Mouse (Mus musculus) CH12.LX (cell line): ENCODE results near the gene Casp4. TPM values are rescaled to one million over a fixed set of nuclear protein-coding genes. Genes with fewer than 3 reads are reported as not detected.

Source experiments
- DNase-seq: peaks from one replicate; pipeline ENCODE4 v3.0.0-alpha.2; 2013; ENCODE audit errors: extremely low read depth
- H3K27ac ChIP-seq: 2 replicates; pipeline ENCODE4 v1.5.1; 2012; ENCODE audit warnings: low read depth, mild to moderate bottlenecking, control low read depth, moderate library complexity; ENCODE audit not compliant: insufficient read depth
- H3K27me3 ChIP-seq: replicated peaks from 2 replicates; pipeline ENCODE3; 2012; ENCODE audit warnings: inconsistent platforms
- H3K36me3 ChIP-seq, 2 experiments: replicated peaks in 1 of 2; 2 replicates each; pipeline versions ENCODE3 to v1.6.1; 2012; ENCODE audit warnings: inconsistent platforms in 1 of 2, low read length in 1 of 2, mild to moderate bottlenecking in 1 of 2, mixed read lengths in 1 of 2, moderate library complexity in 1 of 2; ENCODE audit not compliant: control insufficient read depth in 1 of 2, insufficient read depth in 1 of 2
- H3K4me1 ChIP-seq, 2 experiments: 2 replicates each; pipeline ENCODE4 v1.6.1; 2012; ENCODE audit warnings: inconsistent platforms in 1 of 2, moderate library complexity in 1 of 2; ENCODE audit not compliant: insufficient read depth in 2 of 2, control insufficient read depth in 1 of 2
- H3K4me2 ChIP-seq: 2 replicates; pipeline ENCODE4 v1.6.1; 2012; ENCODE audit warnings: low read depth, mild to moderate bottlenecking, control low read depth; ENCODE audit not compliant: poor library complexity, insufficient read depth, severe bottlenecking
- H3K4me3 ChIP-seq, 3 experiments: fragments of 150-350 bp in 1 of 3; sonication (generic) in 1 of 3; replicated peaks in 1 of 3; 2 replicates each; pipeline versions ENCODE3 to v1.5.1; 2011 to 2012; ENCODE audit warnings: low read depth in 2 of 3, low read length in 2 of 3, mild to moderate bottlenecking in 2 of 3, moderate library complexity in 2 of 3, control low read depth in 1 of 3, improper control_type of control experiment in 1 of 3, inconsistent platforms in 1 of 3, mixed read lengths in 1 of 3; ENCODE audit not compliant: poor library complexity in 1 of 3
- H3K79me2 ChIP-seq: replicated peaks from 2 replicates; pipeline ENCODE4 v1.6.1; 2012; ENCODE audit warnings: mild to moderate bottlenecking, moderate library complexity; ENCODE audit not compliant: control insufficient read depth, poor library complexity, insufficient read depth, severe bottlenecking; ENCODE audit errors: extremely low read depth
- H3K9ac ChIP-seq: 2 replicates; pipeline ENCODE4 v1.6.1; 2012; ENCODE audit warnings: low read depth, mild to moderate bottlenecking, control low read depth, moderate library complexity; ENCODE audit not compliant: insufficient read depth
- H3K9me3 ChIP-seq: replicated peaks from 2 replicates; pipeline ENCODE3; 2012; ENCODE audit warnings: low read length, inconsistent platforms, mixed read lengths
- BHLHE40 ChIP-seq: IDR thresholded peaks from 2 replicates; pipeline ENCODE4 v1.6.1; 2011; ENCODE audit warnings: mild to moderate bottlenecking, low read depth, low read length, improper control_type of control experiment
- CHD2 ChIP-seq: IDR thresholded peaks from 2 replicates; pipeline ENCODE4 v1.6.1; 2011; ENCODE audit warnings: low read length, improper control_type of control experiment
- ELF1 ChIP-seq: IDR thresholded peaks from 2 replicates; pipeline ENCODE4 v1.6.1; 2014; ENCODE audit warnings: low read depth, mild to moderate bottlenecking, inconsistent platforms, low read length, improper control_type of control experiment
- EP300 ChIP-seq: IDR thresholded peaks from 2 replicates; pipeline ENCODE4 v1.6.1; 2011; ENCODE audit warnings: low read length, improper control_type of control experiment
- ETS1 ChIP-seq: conservative IDR thresholded peaks from 2 replicates; pipeline ENCODE4 v1.6.1; 2012; ENCODE audit warnings: low read depth, mild to moderate bottlenecking, inconsistent platforms, low read length, improper control_type of control experiment, moderate library complexity
- HCFC1 ChIP-seq: IDR thresholded peaks from 2 replicates; pipeline ENCODE4 v1.6.1; 2012; ENCODE audit warnings: low read depth, mild to moderate bottlenecking, inconsistent platforms, low read length, improper control_type of control experiment
- IRF4 ChIP-seq: IDR thresholded peaks from 2 replicates; pipeline ENCODE4 v1.6.1; 2014; ENCODE audit warnings: low read depth, mild to moderate bottlenecking, inconsistent platforms, low read length, improper control_type of control experiment
- JUND ChIP-seq: conservative IDR thresholded peaks from 2 replicates; pipeline ENCODE4 v1.6.1; 2011; ENCODE audit warnings: low read depth, low read length, improper control_type of control experiment
- MAFK ChIP-seq: IDR thresholded peaks from 2 replicates; pipeline ENCODE4 v1.6.1; 2011; ENCODE audit warnings: low read length, improper control_type of control experiment; ENCODE audit not compliant: insufficient replicate concordance
- MAX ChIP-seq: IDR thresholded peaks from 2 replicates; pipeline ENCODE4 v1.6.1; 2011; ENCODE audit warnings: low read length, improper control_type of control experiment
- MAZ ChIP-seq: IDR thresholded peaks from 2 replicates; pipeline ENCODE4 v1.6.1; 2012; ENCODE audit warnings: low read depth, mild to moderate bottlenecking, inconsistent platforms, low read length, improper control_type of control experiment, moderate library complexity
- MEF2A ChIP-seq: IDR thresholded peaks from 2 replicates; pipeline ENCODE4 v1.6.1; 2014; ENCODE audit warnings: low read depth, mild to moderate bottlenecking, inconsistent platforms, low read length, improper control_type of control experiment, borderline replicate concordance
- POLR2A ChIP-seq: IDR thresholded peaks from 2 replicates; pipeline ENCODE4 v1.6.1; 2011; ENCODE audit warnings: low read depth, mild to moderate bottlenecking, improper control_type of control experiment, low read length
- POLR2AphosphoS2 ChIP-seq: IDR thresholded peaks from 2 replicates; pipeline ENCODE4 v1.6.1; 2011; ENCODE audit warnings: low read depth, low read length, improper control_type of control experiment
- SIN3A ChIP-seq: IDR thresholded peaks from 2 replicates; pipeline ENCODE4 v1.6.1; 2012; ENCODE audit warnings: low read length, improper control_type of control experiment, inconsistent platforms
- SMC3 ChIP-seq: IDR thresholded peaks from 2 replicates; pipeline ENCODE4 v1.6.1; 2011; ENCODE audit warnings: low read depth, low read length, improper control_type of control experiment
- TBP ChIP-seq: conservative IDR thresholded peaks from 2 replicates; pipeline ENCODE4 v1.6.1; 2011; ENCODE audit warnings: low read depth, low read length, improper control_type of control experiment
- TCF12 ChIP-seq: IDR thresholded peaks from 2 replicates; pipeline ENCODE4 v1.6.1; 2014; ENCODE audit warnings: low read depth, mild to moderate bottlenecking, inconsistent platforms, low read length, improper control_type of control experiment
- UBTF ChIP-seq: IDR thresholded peaks from 2 replicates; pipeline ENCODE4 v1.6.1; 2012; ENCODE audit warnings: low read depth, mild to moderate bottlenecking, inconsistent platforms, low read length, improper control_type of control experiment, moderate library complexity
- USF1 ChIP-seq: IDR thresholded peaks from 2 replicates; pipeline ENCODE4 v1.6.1; 2014; ENCODE audit warnings: low read depth, mild to moderate bottlenecking, inconsistent platforms, low read length, improper control_type of control experiment
- USF2 ChIP-seq: conservative IDR thresholded peaks from 2 replicates; pipeline ENCODE4 v1.6.1; 2011; ENCODE audit warnings: low read depth, low read length, improper control_type of control experiment
- ZKSCAN1 ChIP-seq: IDR thresholded peaks from 2 replicates; pipeline ENCODE4 v1.6.1; 2012; ENCODE audit warnings: low read depth, inconsistent platforms, low read length, improper control_type of control experiment, borderline replicate concordance
- ZMIZ1 ChIP-seq: IDR thresholded peaks from 2 replicates; pipeline ENCODE4 v1.6.1; 2012; ENCODE audit warnings: low read depth, mild to moderate bottlenecking, inconsistent platforms, low read length, improper control_type of control experiment
- ZNF384 ChIP-seq: IDR thresholded peaks from 2 replicates; pipeline ENCODE4 v1.6.1; 2012; ENCODE audit warnings: low read depth, low read length, improper control_type of control experiment, inconsistent platforms
- dilution Hi-C: fragments of 300-500 bp; cut with MboI; formaldehyde crosslinking; loops from 2 replicates; pipeline ENCODE4 v1.14.3; 2020; ENCODE audit warnings: low sequenced_read_pairs; ENCODE audit not compliant: extremely low pct_unique_long_range_greater_than_20kb, extremely low pct_ligation_motif_present
- in situ Hi-C: fragments of 300-500 bp; cut with MboI; formaldehyde crosslinking; loops from 3 replicates; pipeline ENCODE4 v1.14.3; 2019; ENCODE audit warnings: low sequenced_read_pairs, low pct_ligation_motif_present, low pct_unique_long_range_greater_than_20kb, mixed read lengths
- polyA plus RNA-seq: library from polyadenylated mRNA; unstranded; fragments of >175 nt; gene quantifications from 2 replicates; pipeline ENCODE4 v1.2.1, GENCODE M21; 2012; ENCODE audit warnings: low read depth; ENCODE audit not compliant: insufficient read length
- total RNA-seq, 2 experiments: library from RNA; depleted of rRNA; stranded (reverse); fragments of 300-350 nt in 1 of 2; fragments of >200 nt in 1 of 2; gene quantifications; 2 replicates each; pipeline ENCODE4 v1.2.3; 2012 to 2014

The Casp4 gene
- total RNA-seq (2012; rRNA removed) = 91.1 and 113 TPM in 2 replicates
- 182 and 201 TPM in 2 replicates for total RNA-seq (2014; rRNA removed)
- polyA plus RNA-seq = 83.7 and 88.2 TPM in 2 replicates

DNA sequence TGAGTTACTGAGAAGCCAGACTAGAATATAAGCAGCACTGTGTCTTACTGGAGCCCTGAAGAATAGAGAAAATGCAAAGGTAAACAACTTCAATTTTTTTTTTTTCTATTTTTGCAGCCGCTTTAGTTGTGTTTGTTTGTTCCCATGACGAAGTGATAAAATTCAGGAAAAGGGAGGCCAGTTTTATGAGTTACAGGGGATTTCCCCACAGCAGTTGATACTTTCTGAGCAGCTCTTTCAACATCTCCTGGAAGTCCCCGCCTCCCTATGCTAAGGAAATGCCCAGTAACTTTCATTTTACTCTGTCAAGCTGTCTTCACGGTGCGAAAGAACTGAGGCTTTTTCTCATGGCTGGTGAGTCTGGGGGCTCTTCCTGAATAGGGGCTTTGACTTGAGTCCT is at the start of gene Casp4:
Gene Casp4, plus strand, starts transcription at position 268 of the 400 bp plus-strand sequence.
- Histone ChIP-seq H3K4me3 (peak within 1 kb of the TSS; percentile 56 to 88 (median 75)), H3K36me3 (peaks cover 5 to 14% of the 10 kb centered on the region in 2 experiments), H3K9ac (peak within 1 kb of the TSS; percentile 97), H3K27ac (peak within 1 kb of the TSS; percentile 77), H3K27me3 (no peaks in the 10 kb centered on the region), H3K79me2 (peaks cover 33% of the 10 kb centered on the region), H3K4me1 (peaks cover 0 to 19% of the 10 kb centered on the region in 2 experiments; a peak in 2 of 4 replicates), H3K9me3 (no peaks in the 10 kb centered on the region), H3K4me2 (peak within 1 kb of the TSS; percentile 71; the same call in 1 of the 2 replicates)
- DNase-seq = peak; percentile 80
- TF ChIP-seq HCFC1 = no peak
- peak; percentile 81 for TF ChIP-seq ETS1
- peak; percentile 47 for TF ChIP-seq SIN3A
- TF ChIP-seq UBTF = no peak
- TF ChIP-seq ELF1 = peak; percentile 46; the same call in 1 of the 2 replicates
- peak; percentile 82 for TF ChIP-seq MEF2A
- TF ChIP-seq MAFK = 0 out of 2 replicates have a peak, but pooled peaks have one; percentile 19
- TF ChIP-seq ZNF384 = peak; percentile 93
- TF ChIP-seq JUND = peak; percentile 38; the same call in 1 of the 2 replicates
- no peak for TF ChIP-seq MAZ
- peak; percentile 84 for TF ChIP-seq EP300
- TF ChIP-seq TBP = 0 out of 2 replicates have a peak, but pooled peaks have one; percentile 40
- TF ChIP-seq ZMIZ1 = 0 out of 2 replicates have a peak, but pooled peaks have one; percentile 23
- TF ChIP-seq BHLHE40 = peak; percentile 36; the same call in 1 of the 2 replicates
- TF ChIP-seq USF1 = no peak
- peak; percentile 62 for TF ChIP-seq POLR2A
- peak; percentile 78; the same call in 1 of the 2 replicates for TF ChIP-seq TCF12
- peak; percentile 89 for TF ChIP-seq IRF4
- TF ChIP-seq POLR2AphosphoS2 = peak; percentile 74; the same call in 1 of the 2 replicates
- dilution Hi-C loops (no loop called here), in situ Hi-C loops (no loop called here)

DNA sequence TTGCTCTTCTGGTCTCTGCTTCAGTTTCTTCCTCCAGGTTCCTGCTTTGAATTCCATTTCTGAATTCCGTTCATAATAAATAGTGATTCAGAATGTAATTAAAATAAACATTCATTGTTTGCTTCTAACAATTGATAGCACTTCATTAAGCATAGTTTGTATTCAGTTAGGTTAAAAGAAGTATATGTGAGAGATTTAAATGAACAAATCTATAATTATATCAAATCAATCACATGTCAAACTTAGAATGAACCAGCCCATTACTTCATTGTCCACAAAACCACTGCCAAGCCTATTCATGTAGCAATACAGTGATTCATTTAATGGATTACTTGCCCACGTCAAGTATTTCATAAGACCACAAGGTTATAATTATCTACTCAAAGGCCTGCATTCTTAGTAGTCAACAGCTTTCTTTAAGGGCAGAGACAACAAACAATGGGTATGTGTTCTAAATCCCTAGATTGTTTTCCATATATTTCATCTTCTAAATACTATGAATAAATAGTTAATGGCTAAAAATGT is 44.6 kb upstream of the Casp4 start:
- DNase-seq = no peak
- TF ChIP-seq SMC3 (no peak), ZKSCAN1 (no peak), MAX (no peak), USF2 (no peak), CHD2 (no peak), ETS1 (no peak), TCF12 (no peak)
- TF ChIP-seq, all 38 proteins: peak for 0
- Histone ChIP-seq H3K9me3 (no peaks in the 10 kb centered on the region), H3K27ac (no peak overlapping the region), H3K4me1 (no peaks in the 10 kb centered on the region), H3K36me3 (no peaks in the 10 kb centered on the region), H3K4me2 (no peak overlapping the region), H3K79me2 (no peaks in the 10 kb centered on the region), H3K9ac (no peak overlapping the region), H3K27me3 (no peaks in the 10 kb centered on the region), H3K4me3 (no peak overlapping the region)
- dilution Hi-C loops = no loop called here
- in situ Hi-C loops = no loop called here
